8 mouse cellular contexts compared by ENCODE assay signal in genomic region chr6:136807395-136808013, GRCm38 (mm10). TPM values are rescaled to one million over a fixed set of nuclear protein-coding genes. Genes with fewer than 3 reads are reported as not detected.
DNase-seq lines count a peak whose midpoint lies in the region; ATAC-seq and TF ChIP-seq lines count a peak whose summit lies in the region.

No protein-coding gene starts in this region.

- H3K27me3 ChIP-seq in spleen, adult 2 months (ENCODE audit: control insufficient read depth, insufficient read depth, low read length), result no peaks in the 10 kb centered on the region
- H3K27me3 ChIP-seq in limb, embryonic 14.5 days (ENCODE audit: control insufficient read depth, insufficient read depth, low read length), result no peaks in the 10 kb centered on the region
- H3K27me3 ChIP-seq in stomach, embryonic 15.5 days (replicated peaks), result no peaks in the 10 kb centered on the region

- peak; percentile 29 for DNase-seq in CD4-positive, CD25-positive, alpha-beta regulatory T cell, adult 2 months (ENCODE audit: low read depth, low spot score)
- no peak for DNase-seq in spleen, adult 2 months (ENCODE audit: low read depth in 1 of 2, low spot score in 2 of 2)
- no peak for DNase-seq in spleen, postnatal 14 days (ENCODE audit: low spot score in 2 of 2)
- DNase-seq in limb, embryonic 14.5 days (ENCODE audit: low spot score), result no peak
- no peak for DNase-seq in gastrocnemius, adult 8-10 months (ENCODE audit: low spot score in 2 of 2)
- no peak for DNase-seq in left cerebral cortex, postnatal 4 days

- H3K4me1 ChIP-seq in spleen, adult 2 months (ENCODE audit: control insufficient read depth, insufficient read depth, insufficient read length), result peaks cover 6% of the 10 kb centered on the region
- H3K4me1 ChIP-seq in limb, embryonic 14.5 days (ENCODE audit: control insufficient read depth, insufficient read depth, low read length), result peaks cover 21% of the 10 kb centered on the region
- peaks cover 20% of the 10 kb centered on the region; the same call in 1 of the 2 replicates for H3K4me1 ChIP-seq in stomach, embryonic 15.5 days

- peaks cover 4% of the 10 kb centered on the region for H3K36me3 ChIP-seq in spleen, adult 2 months (ENCODE audit: control insufficient read depth, insufficient read depth, low read length)
- peaks cover 8% of the 10 kb centered on the region for H3K36me3 ChIP-seq in limb, embryonic 14.5 days (ENCODE audit: control insufficient read depth, insufficient read depth, low read length)
- peaks cover 14% of the 10 kb centered on the region; the same call in 1 of the 2 replicates for H3K36me3 ChIP-seq in stomach, embryonic 15.5 days

- peak overlapping the region; percentile 37; the same call in 1 of the 2 replicates for H3K4me3 ChIP-seq in spleen, adult 2 months (ENCODE audit: extremely low read depth, insufficient read depth, insufficient read length)
- H3K4me3 ChIP-seq in limb, embryonic 14.5 days (replicated peaks; ENCODE audit: low read length), result peak overlapping the region; percentile 73
- H3K4me3 ChIP-seq in stomach, embryonic 15.5 days (replicated peaks), result peak overlapping the region; percentile 76

- no peaks in the 10 kb centered on the region for H3K9me3 ChIP-seq in limb, embryonic 14.5 days (ENCODE audit: control insufficient read depth, low read length)
- no peaks in the 10 kb centered on the region for H3K9me3 ChIP-seq in stomach, embryonic 15.5 days

- ATAC-seq in CD4-positive, CD25-positive, alpha-beta regulatory T cell, adult 4 months, result no peak
- ATAC-seq in limb, embryonic 14.5 days (ENCODE audit: low FRiP score, low read depth), result no peak
- ATAC-seq in stomach, embryonic 15.5 days (ENCODE audit: insufficient read depth, low FRiP score, low read depth), result no peak

- 58% methylated on average over 18 of the region's 18 CpGs for WGBS in spleen, adult 2 months
- WGBS in limb, embryonic 14.5 days, result 38% methylated on average over 18 of the region's 18 CpGs
- WGBS in stomach, embryonic 15.5 days, result 27% methylated on average over 18 of the region's 18 CpGs

- peak overlapping the region; percentile 50 for H3K4me2 ChIP-seq in limb, embryonic 14.5 days (replicated peaks; ENCODE audit: low read depth, low read length, severe bottlenecking)
- H3K4me2 ChIP-seq in stomach, embryonic 15.5 days, result peak overlapping the region; percentile 81

- H3K27ac ChIP-seq in spleen, adult 2 months (ENCODE audit: insufficient read depth, low read length), result peak overlapping the region; percentile 63
- H3K27ac ChIP-seq in limb, embryonic 14.5 days (replicated peaks; ENCODE audit: low read depth, low read length), result peak overlapping the region; percentile 21
- peak overlapping the region; percentile 94 for H3K27ac ChIP-seq in stomach, embryonic 15.5 days

- no peak for TF ChIP-seq CTCF in spleen, adult 2 months (IDR thresholded peaks at IDR 0.05; ENCODE audit: extremely low read depth, insufficient read depth, insufficient read length, insufficient replicate concordance)

- H3K9ac ChIP-seq in limb, embryonic 14.5 days (ENCODE audit: low read depth, low read length, severe bottlenecking), result peak overlapping the region; percentile 12; the same call in 1 of the 2 replicates
- H3K9ac ChIP-seq in stomach, embryonic 15.5 days, result no peak overlapping the region; the same call in 1 of the 2 replicates

- intact Hi-C loops in left cerebral cortex, postnatal 4 days (cut with DNase I), result no loop called here

- no peak for TF ChIP-seq POLR2A in spleen, adult 2 months (IDR thresholded peaks at IDR 0.05; ENCODE audit: low read depth, low read length)
- TF ChIP-seq POLR2A in limb, embryonic 14.5 days (IDR thresholded peaks at IDR 0.05; ENCODE audit: borderline replicate concordance, extremely low read depth, insufficient read depth, insufficient read length), result no peak

RNA-seq across cellular contexts. Expression of gene H2afj, which starts 0.5 kb away (rescaled TPM):
- 10 to 100 TPM; 73.4 to 92.2 TPM for polyA plus RNA-seq in CD4-positive, CD25-positive, alpha-beta regulatory T cell, adult 4 months (2017; shearing (Covaris generic))
- polyA plus RNA-seq in spleen, adult 2 months (2012; rRNA removed), result 228 and 441 TPM in 2 replicates
- polyA plus RNA-seq in limb, embryonic 14.5 days (2012; rRNA removed), result 82.9 and 88.8 TPM in 2 replicates
- polyA plus RNA-seq in limb, embryonic 14.5 days (2014; fragmentation: Nextera tagmentation; extraction: Ambion mirVana), result 105 and 114 TPM in 2 replicates
- polyA plus RNA-seq in stomach, embryonic 15.5 days (2015; fragmentation: Nextera tagmentation; extraction: Ambion mirVana), result 166 and 190 TPM in 2 replicates
- 10 to 100 TPM; 11.4 to 17.2 (median 14.3) TPM for total RNA-seq in gastrocnemius, adult 8-10 months (2022)
- 10 to 100 TPM; 49.9 to 51.7 TPM for total RNA-seq in left cerebral cortex, postnatal 4 days (2021)

RNA-seq across cellular contexts. Expression of gene Hist4h4, which starts 3.3 kb away (rescaled TPM):
- polyA plus RNA-seq in CD4-positive, CD25-positive, alpha-beta regulatory T cell, adult 4 months (2017; shearing (Covaris generic)), result 1 to 10 TPM; 1.0 to 1.7 TPM
- 1.2 and 3.6 TPM in 2 replicates for polyA plus RNA-seq in spleen, adult 2 months (2012; rRNA removed)
- polyA plus RNA-seq in limb, embryonic 14.5 days (2012; rRNA removed), result 1.2 and 1.6 TPM in 2 replicates
- 1.1 TPM in 2 replicates for polyA plus RNA-seq in limb, embryonic 14.5 days (2014; fragmentation: Nextera tagmentation; extraction: Ambion mirVana)
- polyA plus RNA-seq in stomach, embryonic 15.5 days (2015; fragmentation: Nextera tagmentation; extraction: Ambion mirVana), result 0.49 and 0.72 TPM in 2 replicates
- 1 to 10 TPM; 4.0 to 6.0 (median 4.1) TPM for total RNA-seq in gastrocnemius, adult 8-10 months (2022)
- total RNA-seq in left cerebral cortex, postnatal 4 days (2021), result 10 to 100 TPM; 21.6 to 22.7 TPM

RNA-seq across cellular contexts. Expression of gene BC049715, which starts 19.9 kb away (rescaled TPM):
- polyA plus RNA-seq in CD4-positive, CD25-positive, alpha-beta regulatory T cell, adult 4 months (2017; shearing (Covaris generic)), result 1 to 10 TPM; 2.1 to 5.2 TPM
- 0.45 and 0.72 TPM in 2 replicates for polyA plus RNA-seq in spleen, adult 2 months (2012; rRNA removed)
- polyA plus RNA-seq in limb, embryonic 14.5 days (2012; rRNA removed), result 0.73 and 1.7 TPM in 2 replicates
- polyA plus RNA-seq in limb, embryonic 14.5 days (2014; fragmentation: Nextera tagmentation; extraction: Ambion mirVana), result 1.3 and 1.9 TPM in 2 replicates
- 1.2 and 1.5 TPM in 2 replicates for polyA plus RNA-seq in stomach, embryonic 15.5 days (2015; fragmentation: Nextera tagmentation; extraction: Ambion mirVana)
- total RNA-seq in gastrocnemius, adult 8-10 months (2022), result under 1 TPM in 2 of 4 experiments, not detected in 2; 0.07 to 0.08 TPM
- 1 to 10 TPM; 2.0 to 2.6 TPM for total RNA-seq in left cerebral cortex, postnatal 4 days (2021)

RNA-seq across cellular contexts. Expression of gene Wbp11, which starts 20.5 kb away (rescaled TPM):
- polyA plus RNA-seq in CD4-positive, CD25-positive, alpha-beta regulatory T cell, adult 4 months (2017; shearing (Covaris generic)), result 10 to 100 TPM; 58.3 to 63.6 TPM
- polyA plus RNA-seq in spleen, adult 2 months (2012; rRNA removed), result 33.5 and 39.5 TPM in 2 replicates
- polyA plus RNA-seq in limb, embryonic 14.5 days (2012; rRNA removed), result 87.0 and 96.5 TPM in 2 replicates
- 100 and 110 TPM in 2 replicates for polyA plus RNA-seq in limb, embryonic 14.5 days (2014; fragmentation: Nextera tagmentation; extraction: Ambion mirVana)
- polyA plus RNA-seq in stomach, embryonic 15.5 days (2015; fragmentation: Nextera tagmentation; extraction: Ambion mirVana), result 83.7 and 93.7 TPM in 2 replicates
- total RNA-seq in gastrocnemius, adult 8-10 months (2022), result 10 to 100 TPM; 44.7 to 49.8 (median 45.5) TPM
- 100 to 1,000 TPM in 1 of 2 experiments, 10 to 100 TPM in 1; 97.6 to 104 TPM for total RNA-seq in left cerebral cortex, postnatal 4 days (2021)

RNA-seq across cellular contexts. Expression of gene Gucy2c, which starts 25.9 kb away (rescaled TPM):
- polyA plus RNA-seq in CD4-positive, CD25-positive, alpha-beta regulatory T cell, adult 4 months (2017; shearing (Covaris generic)), result not detected
- polyA plus RNA-seq in spleen, adult 2 months (2012; rRNA removed), result 0.05 and 0.07 TPM in 2 replicates
- polyA plus RNA-seq in limb, embryonic 14.5 days (2012; rRNA removed), result 0.05 and 0.10 TPM in 2 replicates
- 0.06 and 0.08 TPM in 2 replicates for polyA plus RNA-seq in limb, embryonic 14.5 days (2014; fragmentation: Nextera tagmentation; extraction: Ambion mirVana)
- polyA plus RNA-seq in stomach, embryonic 15.5 days (2015; fragmentation: Nextera tagmentation; extraction: Ambion mirVana), result 13.3 and 16.7 TPM in 2 replicates
- total RNA-seq in gastrocnemius, adult 8-10 months (2022), result not detected
- total RNA-seq in left cerebral cortex, postnatal 4 days (2021), result under 1 TPM; 0.14 to 0.22 TPM

Comparison
In these comparisons a context has a peak if more than half of its experiments do, and no peak if none do; other contexts are left out.
1. H3K27ac ChIP-seq: peak in every context shown above with its lines; median percentile 94 in stomach, embryonic 15.5 days; 63 in spleen, adult 2 months; 21 in limb, embryonic 14.5 days.